Mouse (Mus musculus): ENCODE data around the gene Yap1. TPM values are rescaled to one million over a fixed set of nuclear protein-coding genes. Genes with fewer than 3 reads are reported as not detected.

The Yap1 gene
- total RNA-seq, 2 experiments from 2014 or later: not detected

DNA sequence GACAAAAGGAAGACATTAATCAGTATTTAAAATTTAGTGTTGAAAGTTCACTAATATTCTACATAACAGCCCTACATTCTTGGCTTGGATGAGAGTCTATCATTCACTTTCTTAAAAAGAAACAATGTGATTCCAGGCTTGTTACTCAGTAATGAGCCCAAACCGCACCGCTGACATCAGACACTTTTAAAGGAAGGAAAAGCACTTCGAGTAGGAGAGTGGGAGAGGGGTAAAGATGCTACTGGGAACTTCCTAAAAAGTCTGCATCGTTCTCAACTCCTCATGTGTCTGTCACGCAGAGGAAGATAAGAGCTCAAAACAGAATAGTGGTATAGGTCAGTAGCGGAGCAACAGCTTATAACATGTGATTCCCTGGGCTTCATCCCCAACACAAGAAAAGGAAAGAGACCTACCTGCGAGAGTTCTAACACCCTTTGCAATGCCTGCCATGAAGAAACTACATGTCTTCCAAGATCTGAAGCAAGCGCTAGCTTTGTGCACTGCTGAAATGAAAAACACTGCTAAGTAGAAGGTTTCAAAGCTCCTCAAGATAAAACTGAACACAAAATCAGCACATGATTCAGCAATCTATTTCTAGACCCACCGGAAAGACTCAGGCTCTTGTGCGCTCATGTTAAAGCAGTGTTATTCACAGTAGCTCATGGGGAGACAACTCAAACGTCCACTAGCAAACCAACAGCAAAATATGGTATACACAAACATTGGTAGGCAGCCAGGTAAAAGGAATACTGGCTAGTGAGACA is 25.1 kb downstream of the Yap1 start:
- no peak for ATAC-seq (replicated peaks; ENCODE audit: low FRiP score, poor library complexity, severe bottlenecking)

DNA sequence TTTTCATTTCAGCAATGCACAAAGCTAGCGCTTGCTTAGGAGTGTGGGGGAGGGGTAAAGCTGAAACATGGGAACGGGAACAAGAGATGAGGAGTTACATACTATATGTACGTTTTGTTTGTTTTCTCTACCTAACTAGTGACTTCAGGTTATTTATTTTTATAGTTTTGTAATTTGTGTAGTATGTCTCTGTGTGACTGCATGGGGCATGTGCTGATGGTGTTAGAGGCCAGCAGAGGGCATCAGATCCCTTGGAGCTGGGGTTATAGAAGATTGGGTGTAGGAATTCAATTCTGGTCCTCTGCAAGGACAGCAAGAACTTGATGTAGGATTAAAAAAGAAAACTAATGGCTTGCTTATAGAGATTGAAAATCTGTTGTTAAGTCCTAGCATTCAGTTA is 25.9 kb downstream of the Yap1 start:
- ATAC-seq (replicated peaks; ENCODE audit: low FRiP score, poor library complexity, severe bottlenecking): no peak

DNA sequence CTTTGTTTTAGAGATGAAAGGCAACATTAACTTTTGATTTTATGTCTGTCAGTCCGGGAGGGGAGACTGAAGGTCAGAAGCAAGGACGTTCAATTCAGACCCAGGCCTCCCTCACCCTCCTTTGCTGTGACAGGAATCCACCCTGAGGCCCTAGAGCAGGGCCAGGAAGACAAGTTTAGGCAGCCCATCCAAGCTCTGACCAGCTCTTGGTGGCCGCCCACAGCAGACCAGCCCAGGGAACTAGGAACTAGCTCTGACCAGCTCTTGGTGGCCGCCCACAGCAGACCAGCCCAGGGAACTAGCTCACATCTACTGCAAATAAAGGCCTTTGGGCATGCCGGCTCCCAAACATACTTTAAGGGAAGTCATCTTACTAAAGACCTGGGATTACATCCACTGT is 26.8 kb downstream of the Yap1 start:
- no peak for ATAC-seq (replicated peaks; ENCODE audit: low FRiP score, poor library complexity, severe bottlenecking)

DNA sequence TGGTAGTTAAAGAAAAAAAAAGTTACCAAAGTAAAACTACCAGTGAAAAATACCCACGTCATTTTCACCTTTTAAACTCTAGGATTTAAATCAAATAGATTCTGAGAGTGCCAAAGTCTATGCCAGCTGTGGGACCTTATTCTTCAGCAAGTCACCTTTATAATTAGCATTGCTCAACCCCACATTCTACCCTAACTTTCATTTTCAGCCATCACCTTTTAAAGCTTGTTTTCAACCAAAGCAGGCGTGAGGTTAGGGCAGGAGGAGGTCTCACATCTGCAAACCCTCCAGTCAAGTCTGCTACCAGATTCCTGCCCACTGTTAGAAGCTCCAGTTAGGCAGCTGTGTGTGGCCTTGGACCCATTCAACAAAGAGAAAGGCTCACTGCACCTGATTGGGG is 32.4 kb downstream of the Yap1 start:
- ATAC-seq (replicated peaks; ENCODE audit: low FRiP score, poor library complexity, severe bottlenecking): no peak

DNA sequence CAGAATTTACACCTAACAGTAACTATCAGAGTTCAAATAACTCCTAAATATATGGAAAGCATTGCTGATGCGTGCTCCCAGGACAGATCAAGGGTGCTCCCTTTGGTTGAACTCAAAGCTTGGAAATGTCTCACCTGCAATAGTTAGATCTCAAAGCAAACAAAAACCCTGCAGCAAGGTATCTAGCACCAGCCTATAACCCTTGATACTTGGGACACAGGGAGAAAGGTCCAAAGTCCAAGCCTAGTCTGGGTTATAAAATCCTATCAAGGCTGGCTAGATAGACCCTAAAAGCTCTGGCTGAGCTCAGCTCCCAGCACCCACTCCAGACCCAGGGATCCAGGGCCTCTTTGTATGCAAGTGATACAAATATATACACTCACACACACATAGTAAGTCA is 36.4 kb downstream of the Yap1 start:
- ATAC-seq (replicated peaks; ENCODE audit: low FRiP score, poor library complexity, severe bottlenecking): no peak

DNA sequence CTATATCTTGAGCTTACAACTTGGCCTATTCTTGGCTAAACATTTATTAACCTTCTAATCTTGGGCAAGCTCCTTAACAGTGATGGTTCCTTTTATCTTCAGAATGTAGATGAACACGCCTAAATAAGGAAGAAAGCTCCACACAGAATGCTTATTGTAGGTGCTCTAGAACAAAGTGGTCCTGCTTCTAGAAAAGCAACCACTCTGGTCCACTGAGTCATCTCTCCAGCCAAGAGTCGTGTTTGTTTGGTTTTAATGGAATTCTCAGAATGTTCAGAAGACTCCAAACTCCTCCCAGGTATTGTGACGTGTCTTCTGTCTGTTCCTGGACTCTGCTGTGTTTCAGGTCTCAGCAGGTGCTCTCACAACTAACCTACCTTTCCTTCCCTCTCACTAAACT is 38.8 kb downstream of the Yap1 start:
- ATAC-seq (replicated peaks; ENCODE audit: low FRiP score, poor library complexity, severe bottlenecking): no peak

DNA sequence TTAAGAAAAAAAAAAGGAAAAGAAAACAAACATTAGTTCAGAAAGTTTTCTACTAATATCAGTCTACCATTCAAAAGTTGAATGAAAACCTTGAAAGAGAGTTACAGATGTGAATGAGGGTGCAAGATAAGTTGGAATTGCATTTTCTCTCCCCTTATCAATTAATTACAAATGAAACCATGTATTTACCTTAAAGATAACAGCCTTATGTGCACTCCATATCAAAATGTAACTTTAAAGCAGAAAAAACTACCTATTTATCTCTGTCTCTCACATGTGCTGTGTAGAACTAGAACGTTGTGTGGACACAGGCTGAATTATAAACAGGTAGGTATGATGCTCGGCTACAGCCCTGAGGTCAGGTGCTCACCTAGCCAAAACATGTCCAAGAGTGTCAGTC is 40.5 kb downstream of the Yap1 start:
- ATAC-seq (replicated peaks; ENCODE audit: low FRiP score, poor library complexity, severe bottlenecking): peak; percentile 46; the same call in 1 of the 2 replicates

DNA sequence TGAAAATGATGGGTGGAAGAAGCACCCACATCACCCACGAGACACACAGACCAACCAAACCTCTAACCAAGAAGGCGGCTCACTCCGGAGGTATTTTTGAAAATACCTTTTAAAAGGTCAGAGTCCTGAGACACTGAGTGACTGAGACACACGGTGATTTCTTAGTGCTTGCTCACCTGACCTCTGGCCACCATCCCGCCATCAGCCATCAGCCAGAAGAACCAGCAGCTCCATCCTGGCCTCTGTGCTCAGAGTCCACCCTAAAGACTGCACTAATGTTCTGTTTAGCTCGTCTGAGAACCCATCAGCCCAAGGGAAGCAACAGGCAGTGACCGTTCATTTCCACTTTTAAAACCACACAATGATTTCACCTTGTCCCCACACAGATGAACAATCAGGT is 41.5 kb downstream of the Yap1 start:
- ATAC-seq (replicated peaks; ENCODE audit: low FRiP score, poor library complexity, severe bottlenecking): no peak

DNA sequence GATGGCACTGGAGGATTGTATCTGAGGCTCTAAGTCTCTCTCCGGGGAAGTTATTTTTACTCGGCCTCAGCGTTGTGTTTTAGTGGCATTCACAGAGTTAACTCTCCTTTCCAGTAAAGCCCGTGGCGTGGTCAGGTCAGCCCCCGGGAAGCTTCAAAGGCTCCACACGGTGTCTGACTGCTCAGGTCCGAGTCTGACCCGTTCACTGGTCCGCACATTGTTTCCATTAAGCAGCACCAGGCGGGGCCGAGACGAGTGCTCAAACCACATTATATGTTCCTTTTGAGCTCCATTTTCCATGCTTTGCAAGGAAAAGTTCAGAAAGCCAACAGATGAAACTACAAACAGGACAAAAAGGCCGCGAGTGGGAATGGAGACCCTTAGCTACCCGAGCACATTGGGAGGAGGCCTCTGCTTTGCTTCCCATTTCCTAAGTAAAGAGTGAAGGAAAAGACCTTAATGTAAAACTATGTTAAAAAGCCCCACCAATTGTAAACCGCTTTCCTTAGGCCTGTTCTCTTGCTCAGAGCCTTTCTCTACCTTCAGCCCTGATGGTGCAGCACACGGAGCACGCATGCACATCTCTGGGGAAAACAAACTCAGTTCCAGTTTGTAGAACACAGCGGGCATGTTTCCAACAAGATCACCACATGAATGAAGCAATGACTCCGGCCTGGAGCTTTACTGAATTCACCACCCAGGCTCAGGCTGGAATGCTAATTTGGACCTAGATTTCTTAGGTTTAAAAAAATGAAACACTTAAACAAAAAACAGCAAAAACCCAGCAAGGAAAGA is 42.8 kb downstream of the Yap1 start:
- no peak for ATAC-seq (replicated peaks; ENCODE audit: low FRiP score, poor library complexity, severe bottlenecking)

DNA sequence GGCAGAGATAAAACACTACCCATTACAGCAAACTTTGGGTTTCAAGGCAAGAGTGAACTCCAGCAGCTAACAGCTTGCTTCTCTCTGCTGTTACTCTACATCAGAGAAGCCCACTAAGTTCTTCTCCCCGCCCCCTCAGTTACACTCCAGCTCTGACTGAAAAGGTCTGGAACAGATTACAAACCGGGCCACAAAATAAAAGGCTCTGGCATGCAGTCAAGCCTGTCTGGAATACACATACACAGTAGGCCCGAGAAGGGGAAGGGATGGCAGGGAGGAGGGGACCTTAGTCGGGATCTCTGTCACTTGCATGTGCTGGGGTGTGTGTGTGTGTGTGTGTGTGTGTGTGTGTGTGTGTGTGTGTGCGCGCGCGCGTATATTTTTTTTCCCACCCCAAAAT is 44.0 kb downstream of the Yap1 start:
- ATAC-seq (replicated peaks; ENCODE audit: low FRiP score, poor library complexity, severe bottlenecking): no peak

DNA sequence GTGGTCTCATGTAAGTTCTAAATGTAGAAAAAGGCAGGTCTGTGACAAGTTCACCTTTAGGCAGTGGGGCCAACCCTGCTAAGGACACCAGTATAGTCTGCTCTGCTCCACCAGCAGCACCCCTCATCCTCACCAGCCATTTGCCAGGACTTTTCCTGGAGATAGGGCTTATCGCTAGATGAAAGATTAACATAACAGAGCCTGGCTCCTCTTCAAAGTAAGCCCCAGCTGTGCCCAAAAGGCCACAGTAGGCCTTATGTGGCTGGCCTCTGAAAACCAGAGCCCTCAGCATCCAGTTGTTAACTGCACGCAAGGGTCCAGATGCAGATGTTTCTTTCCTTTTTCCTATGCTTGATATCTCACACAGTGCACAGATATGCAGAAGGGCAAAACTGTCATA is 45.1 kb downstream of the Yap1 start:
- ATAC-seq (replicated peaks; ENCODE audit: low FRiP score, poor library complexity, severe bottlenecking): no peak

DNA sequence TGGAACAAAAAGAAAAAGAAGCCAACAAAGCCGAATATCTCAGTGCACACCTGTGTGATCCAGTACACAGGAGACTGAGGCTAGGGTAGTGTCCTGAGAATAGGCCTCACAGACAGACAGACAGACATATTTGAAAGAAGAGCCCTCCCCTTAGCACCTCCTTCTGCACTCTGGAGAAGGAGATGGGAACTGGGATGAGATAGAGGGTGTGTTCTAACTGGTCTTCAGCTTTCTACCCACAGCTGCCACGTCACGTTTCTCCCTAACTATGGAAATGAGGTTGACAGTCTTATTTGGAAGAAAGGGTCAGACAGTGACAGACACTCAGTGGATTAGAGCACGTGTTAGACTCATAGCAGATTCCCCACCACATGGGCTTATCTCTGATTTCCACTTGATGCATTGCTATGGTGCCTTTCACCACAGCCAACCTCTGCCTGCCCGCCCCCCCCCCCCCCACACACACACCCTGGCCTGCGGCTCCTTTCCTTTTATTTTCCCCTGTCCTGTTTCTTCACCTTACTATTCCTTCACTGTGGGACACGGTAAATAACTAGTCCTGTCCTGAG is 46.3 kb downstream of the Yap1 start:
- ATAC-seq (replicated peaks; ENCODE audit: low FRiP score, poor library complexity, severe bottlenecking): no peak

DNA sequence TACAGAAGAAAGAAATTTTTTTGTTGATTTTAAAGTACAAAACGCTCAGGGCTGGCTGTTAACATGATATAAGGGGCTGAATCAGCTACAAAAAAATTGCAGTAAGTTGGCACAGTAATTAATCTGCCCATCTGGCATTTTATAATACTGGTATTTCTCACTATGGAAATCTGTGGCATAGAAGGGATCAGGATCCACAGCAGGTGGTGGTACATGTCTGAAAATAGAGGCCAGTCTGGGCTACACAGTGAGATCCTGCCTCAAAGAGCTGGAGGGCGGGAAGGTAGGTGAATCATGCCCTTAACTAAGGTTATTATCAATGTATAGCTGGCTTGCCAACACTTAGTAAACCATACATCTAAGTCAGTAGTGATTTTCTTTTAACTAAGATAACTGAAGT is 47.0 kb downstream of the Yap1 start:
- ATAC-seq (replicated peaks; ENCODE audit: low FRiP score, poor library complexity, severe bottlenecking): no peak

DNA sequence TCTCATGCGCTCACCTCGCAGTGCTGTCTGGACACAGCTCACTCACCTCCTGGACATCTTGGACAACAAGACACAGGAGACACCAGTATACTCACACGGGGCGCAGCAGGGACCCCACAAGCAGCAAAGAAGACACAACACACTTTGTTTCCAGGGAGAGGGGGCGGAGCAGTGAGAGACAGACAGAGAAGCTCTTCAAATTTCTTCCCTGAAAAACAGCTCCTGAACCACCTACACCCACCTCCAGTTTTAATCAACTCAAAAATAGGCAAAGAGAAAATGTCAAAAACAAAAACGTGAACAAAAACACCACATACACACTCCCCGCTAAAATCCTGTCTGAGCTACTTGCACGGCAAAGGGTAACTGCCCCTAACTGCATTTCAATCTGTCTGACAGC is 48.0 kb downstream of the Yap1 start:
- ATAC-seq (replicated peaks; ENCODE audit: low FRiP score, poor library complexity, severe bottlenecking): no peak

DNA sequence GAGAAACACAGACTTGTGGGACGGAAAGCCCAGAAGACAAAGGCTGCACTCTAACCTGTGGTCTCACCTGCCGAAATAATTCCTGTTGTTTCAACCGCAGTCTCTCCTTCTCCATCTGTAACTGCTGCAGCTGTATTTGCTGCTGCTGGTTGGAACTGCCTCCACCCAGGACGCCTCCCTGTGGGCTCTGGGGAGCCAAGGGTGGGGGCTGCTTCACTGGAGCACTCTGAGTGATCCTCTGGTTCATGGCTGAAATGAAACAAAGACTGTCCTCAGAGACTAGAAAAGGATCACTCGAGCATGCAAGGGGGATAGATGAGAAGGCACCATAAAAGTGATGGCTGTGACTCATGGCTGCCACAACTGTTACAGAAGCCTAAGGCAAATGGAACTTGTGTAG is 51.5 kb downstream of the Yap1 start:
- ATAC-seq (replicated peaks; ENCODE audit: low FRiP score, poor library complexity, severe bottlenecking): no peak

DNA sequence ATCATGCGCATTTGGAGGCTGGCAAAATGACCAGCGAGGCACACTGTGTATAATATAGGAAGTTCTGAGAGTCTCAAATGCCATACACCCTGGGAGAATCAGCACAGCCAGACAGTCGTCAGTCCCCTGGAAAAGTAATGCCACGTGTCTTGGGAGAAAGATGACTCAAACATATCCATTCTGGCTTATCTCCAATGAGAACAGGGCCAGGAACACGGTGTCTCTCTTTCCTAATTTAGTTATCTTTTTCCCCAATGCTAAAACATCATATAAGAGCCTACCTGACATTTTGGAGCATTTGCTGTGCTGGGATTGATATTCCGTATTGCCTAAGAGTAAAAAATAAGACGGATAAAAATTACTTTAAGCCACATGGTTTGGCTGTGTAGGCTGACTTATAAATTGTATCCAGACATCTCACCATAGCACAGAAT is 54.2 kb downstream of the Yap1 start:
- ATAC-seq (replicated peaks; ENCODE audit: low FRiP score, poor library complexity, severe bottlenecking): no peak

DNA sequence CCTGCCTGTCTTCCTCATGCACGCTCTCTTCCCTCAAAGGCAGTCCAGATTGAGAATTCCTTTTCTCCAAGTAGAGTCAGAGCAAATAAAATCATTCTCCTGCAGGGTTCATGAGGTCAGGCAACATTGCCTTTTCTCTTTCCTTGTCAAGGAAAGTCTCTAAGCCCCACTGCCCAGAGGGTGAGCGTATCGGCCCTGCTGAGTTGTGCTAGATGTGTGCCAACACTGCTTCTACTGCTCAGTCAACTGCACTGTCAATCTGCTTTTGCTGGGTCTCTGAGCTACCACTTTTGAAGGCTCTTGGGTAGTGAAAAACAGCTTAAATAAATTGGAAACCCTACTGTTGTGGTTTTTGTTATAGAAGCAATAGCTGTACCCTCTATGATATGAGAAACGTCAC is 56.5 kb downstream of the Yap1 start:
- ATAC-seq (replicated peaks; ENCODE audit: low FRiP score, poor library complexity, severe bottlenecking): no peak

DNA sequence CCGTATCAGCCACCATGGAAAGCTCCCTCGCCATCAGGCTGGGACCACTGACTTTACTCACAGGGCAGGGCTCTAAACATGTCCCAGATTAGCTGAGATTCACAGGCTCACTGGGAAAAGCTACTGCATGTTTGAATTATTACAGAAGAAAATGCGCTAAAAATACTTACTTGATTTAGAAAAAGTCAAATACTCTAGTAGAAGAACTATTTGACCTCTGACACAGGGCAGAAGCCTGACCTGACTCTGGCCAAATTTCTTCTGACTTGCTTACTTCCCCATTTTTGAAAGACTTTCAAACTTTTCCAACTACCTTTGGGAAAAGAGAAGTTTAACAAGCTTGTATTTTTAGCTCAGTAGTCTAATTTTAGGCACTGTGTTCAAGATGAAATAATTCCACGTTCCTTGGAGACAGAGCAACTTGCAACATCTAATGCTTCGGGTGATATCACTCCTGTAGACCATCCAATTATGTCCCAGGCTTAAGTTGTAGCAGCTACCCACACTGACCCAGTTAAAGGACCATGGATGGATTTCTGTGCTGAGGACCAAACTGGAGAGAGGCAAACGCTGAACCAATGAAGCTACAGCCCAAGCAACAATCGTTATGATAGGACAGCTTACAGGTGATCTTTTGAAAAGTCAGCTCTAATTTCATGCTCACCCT is 60.5 kb downstream of the Yap1 start:
- no peak for ATAC-seq (replicated peaks; ENCODE audit: low FRiP score, poor library complexity, severe bottlenecking)

DNA sequence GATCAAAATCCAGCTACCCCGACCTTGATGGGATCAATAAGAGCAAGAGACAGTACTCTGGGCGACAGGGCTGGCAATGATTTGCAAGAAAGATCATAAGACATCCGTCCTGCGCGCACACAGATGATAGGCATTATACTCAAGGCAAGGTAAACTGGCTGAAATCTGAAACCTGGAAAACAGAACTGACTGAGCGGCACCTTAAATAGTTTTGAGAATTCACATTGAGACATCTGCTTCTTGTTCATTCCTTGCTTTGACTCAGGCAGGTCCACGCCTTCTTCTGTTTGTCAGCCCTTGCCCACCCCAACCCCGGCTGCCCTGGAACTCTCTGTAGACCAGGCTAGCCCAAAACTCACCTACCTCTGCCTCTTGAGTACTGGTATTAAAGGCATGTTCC is 61.7 kb downstream of the Yap1 start:
- ATAC-seq (replicated peaks; ENCODE audit: low FRiP score, poor library complexity, severe bottlenecking): no peak

DNA sequence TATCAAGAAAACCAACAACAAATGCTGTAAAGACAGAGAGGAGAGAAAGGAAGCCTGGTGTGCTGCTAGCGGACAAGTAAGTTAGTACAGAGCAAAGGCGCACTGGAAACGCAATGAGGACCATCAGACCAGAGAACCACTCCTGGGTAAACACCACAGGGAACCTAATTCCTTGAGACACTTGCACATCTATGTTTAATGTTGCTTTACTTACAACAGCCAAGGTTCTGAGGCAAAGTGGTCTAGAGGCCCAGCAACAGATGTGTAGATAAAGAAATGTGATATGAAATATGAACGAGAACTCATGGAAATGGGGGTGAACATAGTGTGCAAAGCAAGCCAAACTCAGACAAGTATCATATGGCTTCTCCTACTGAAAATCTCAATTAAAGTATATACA is 64.3 kb downstream of the Yap1 start:
- ATAC-seq (replicated peaks; ENCODE audit: low FRiP score, poor library complexity, severe bottlenecking): no peak

DNA sequence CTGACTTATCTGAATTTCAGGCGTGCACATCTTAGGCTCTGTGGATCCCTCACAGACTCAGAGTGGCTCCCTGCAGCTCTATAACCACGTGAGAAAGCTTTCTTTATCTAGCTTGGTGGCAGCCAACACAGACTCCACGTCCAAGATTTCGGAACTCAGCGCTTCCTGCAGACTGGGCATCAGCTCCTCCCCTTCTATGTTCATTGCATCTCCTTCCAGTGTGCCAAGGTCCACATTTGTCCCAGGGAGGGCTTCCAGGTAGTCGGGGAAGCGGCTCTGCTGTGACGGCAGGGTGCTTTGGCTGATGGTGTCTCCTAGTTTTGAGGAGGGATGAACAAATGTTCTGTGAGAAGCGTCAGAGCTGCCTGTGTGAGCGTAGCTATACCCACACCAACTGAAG is 70.0 kb downstream of the Yap1 start:
- no peak for ATAC-seq (replicated peaks; ENCODE audit: low FRiP score, poor library complexity, severe bottlenecking)

All from erythroblast, adult 5-6 weeks (primary cell).